Mouse (Mus musculus): ENCODE measurements around the gene Rfx5.
A peak's percentile ranks its signal among the peaks of the same experiment; 100 is the strongest.
"Not testable (repeated sequence)": the region's sequence is repeated elsewhere in the genome, so short reads cannot be mapped to it uniquely, and the experiment has no call there.

Gene Rfx5

DNA sequence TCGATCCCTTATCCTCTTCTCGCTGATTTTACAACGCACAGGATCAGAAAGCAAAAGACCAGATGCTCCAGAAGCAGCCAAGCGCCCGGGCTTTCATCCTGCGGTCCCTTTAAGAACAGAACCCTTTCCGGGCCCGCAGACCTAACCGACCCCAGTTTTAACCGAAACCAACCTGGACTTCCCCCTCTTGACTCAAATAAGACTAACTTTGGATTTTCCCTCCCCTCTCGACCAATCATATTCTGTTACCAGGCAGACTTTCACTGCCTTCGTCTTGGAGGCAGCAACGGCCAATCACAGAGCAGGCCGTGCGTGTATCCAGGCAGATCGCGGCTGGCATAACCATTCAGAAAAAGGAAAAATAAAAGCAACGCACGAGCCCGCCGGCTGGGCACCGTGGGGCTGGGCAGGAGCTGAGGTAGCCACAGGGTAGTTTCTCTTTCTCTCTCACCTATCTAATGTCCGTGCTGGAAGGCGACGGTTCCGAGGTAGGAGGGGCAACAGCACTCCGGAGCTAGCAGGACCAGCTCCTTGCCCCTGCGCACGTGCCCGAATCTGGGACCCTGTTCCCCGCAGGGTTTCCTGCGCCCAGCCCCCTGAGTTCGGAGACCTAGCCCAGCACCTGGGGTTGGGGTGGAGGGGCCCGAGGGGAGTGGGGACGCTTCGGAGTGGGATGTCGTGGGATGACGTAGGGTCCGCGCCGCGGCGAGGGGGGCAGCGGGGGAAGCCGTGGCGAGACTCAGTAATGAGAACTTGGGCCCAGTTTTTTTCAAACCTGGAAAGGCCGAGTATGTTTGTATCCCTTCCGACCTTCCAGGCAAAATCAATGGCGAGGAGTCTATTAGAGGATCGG, at the start of gene Rfx5:
TSS of gene Rfx5 (plus strand) at position 312 of the 853 bp plus-strand sequence.
- peak; percentile 87 to 90 for DNase-seq (ENCODE audit: low spot score in 2 of 2)

DNA sequence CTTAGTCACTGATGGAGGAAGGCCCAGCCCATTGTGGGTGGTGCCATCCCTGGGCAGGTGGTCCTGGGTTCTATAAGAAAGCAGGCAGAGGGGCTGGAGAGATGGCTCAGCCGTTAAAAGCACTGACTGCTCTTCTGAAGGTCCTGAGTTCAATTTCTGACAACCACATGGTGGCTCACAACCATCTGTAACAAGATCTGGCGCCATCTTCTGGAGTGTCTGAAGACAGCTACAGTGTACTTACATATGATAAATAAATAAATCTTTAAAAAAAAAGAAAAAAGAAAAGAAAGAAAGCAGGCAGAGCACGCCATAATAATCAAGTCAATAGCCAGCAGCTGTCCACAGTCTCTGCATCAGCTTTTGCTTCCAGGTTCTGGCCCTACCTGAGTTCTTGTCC, 49.1 kb upstream of the Rfx5 start:
- DNase-seq (ENCODE audit: low spot score in 2 of 2): not testable (repeated sequence)

DNA sequence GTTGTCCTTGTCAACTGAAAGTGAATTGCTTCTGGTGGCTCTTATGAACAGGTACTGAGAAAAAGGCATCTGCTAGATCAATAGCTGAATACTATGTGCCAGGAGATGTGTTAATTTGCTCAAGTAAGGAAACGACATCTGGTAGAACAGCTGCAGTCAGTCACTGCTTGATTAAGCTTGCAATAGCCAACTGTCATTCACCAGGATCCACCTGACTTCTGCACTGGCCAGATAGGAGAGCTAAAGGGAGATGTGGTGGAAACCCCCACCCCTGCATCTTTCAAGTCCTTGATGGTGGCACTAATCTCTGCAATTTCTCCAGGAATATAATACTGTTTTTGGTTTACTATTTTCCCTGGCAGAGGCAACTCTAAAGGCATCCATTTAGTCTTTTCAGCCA, 47.4 kb upstream of the Rfx5 start:
- no peak for DNase-seq (ENCODE audit: low spot score in 2 of 2)

DNA sequence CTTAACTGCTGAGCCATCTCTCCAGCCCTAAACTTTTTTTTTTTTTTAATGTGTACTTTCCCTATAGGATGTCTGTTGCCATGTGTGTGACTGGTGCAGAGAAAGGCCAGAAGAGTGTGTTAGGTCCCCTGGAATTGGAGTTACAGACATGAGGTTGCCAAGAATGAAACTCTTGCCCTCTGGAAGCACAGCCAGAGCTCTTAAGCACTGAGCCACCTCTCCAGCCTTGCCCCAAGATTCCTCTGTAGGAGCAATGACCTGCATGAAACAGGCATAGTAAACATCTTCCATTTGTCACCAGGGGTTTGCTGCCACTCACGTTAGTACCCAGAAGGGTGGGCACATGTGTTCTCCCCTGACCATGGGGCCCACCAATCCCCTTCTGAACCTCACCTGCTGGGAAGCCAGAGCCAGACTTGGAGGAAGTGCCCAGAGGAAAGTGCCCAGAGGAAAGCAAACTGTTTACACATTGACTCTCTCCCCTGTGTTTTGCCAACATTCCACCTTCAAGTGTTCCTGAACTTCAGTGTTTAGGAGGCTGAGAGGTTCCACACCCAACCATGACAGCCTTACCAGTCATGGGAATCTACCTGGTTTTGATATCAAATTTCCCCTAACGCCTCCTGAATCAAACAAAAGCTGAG, 42.7 kb upstream of the Rfx5 start:
- DNase-seq (ENCODE audit: low spot score in 2 of 2): no peak

DNA sequence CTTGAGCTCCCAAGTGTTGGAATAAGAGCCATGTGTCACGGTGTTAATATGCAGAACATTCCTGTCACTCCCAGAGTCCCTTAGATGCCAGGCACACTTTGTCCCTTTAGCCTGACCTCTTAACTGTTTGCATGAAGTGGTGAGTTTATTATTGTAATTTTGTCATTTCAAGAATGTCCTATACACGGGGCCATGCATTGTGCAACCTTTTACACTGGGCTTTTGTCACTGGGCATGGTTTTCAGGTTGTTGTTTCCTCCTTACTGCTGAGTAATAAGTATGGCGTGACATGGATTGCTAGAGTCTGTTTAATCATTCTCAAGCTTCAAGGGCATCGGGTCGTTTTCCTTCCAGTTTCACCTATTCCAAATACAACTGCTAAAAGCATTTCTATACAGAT, 40.1 kb upstream of the Rfx5 start:
- DNase-seq (ENCODE audit: low spot score in 2 of 2): no peak

DNA sequence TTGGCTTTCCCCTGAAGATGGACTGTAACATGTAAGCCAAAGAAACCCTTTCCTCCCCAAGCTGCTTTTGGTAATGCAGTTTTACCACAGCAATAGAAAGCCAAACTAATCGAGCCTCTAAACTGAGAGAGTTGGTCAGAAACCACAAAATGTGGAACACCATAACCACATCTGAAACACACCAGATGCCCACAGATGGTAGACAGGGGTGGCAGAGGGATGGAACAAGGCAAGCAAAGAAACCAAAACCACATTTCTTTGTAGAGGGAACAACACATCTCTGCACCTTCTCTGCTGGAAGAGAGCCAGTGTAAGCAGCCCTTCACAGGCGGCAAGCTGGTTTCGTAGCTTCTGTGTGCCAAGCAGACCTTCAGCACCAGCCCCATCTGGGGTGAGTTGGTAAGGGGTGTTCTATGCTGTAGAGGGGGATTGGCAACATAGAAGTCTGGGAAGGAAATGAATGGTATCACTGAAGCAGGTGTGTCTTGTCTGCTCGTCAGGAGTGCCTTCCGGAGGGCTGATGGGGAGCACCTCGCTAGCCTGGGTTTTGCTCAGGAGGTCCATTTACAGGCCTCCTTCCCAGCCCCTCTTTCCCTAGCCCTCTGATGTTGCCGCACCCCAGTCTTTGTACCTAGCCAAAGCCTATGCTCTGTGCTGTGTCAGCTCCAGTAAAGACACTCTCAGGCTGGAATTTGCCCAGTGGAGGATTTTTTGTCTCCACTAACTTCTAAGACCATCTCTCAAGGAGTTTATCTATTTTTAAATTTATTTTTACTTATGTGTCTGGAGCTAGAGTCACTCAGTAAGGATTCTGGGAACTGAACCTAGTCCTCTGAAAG, 37.8 kb upstream of the Rfx5 start:
- DNase-seq (ENCODE audit: low spot score in 2 of 2): no peak

DNA sequence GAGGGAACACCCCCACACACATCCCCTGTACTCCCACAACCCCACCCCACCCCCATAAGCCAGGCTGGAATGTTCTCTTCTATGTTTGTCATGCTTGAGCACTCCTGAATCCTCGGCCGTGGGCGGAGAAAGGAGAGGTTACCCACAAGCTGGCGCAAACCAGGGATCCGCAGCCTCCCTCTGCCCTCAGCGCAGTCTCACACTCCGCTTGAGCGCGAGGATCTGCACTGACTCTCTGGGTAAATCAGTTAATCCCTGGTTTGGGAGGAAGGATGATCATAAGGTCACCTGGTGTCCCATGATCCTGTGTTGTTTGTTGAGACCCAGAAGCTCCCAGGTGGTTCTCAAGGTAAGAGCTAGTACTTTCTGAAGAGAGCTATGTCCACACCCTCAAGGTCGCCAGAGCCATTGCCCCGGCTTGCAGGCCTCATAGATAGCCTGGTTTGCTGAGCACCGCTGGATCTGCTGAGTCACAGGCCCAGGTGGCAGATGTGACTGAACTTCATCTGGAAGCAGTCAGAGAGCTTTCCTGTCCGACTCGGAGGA, 36.0 kb upstream of the Rfx5 start:
- DNase-seq (ENCODE audit: low spot score in 2 of 2): no peak

DNA sequence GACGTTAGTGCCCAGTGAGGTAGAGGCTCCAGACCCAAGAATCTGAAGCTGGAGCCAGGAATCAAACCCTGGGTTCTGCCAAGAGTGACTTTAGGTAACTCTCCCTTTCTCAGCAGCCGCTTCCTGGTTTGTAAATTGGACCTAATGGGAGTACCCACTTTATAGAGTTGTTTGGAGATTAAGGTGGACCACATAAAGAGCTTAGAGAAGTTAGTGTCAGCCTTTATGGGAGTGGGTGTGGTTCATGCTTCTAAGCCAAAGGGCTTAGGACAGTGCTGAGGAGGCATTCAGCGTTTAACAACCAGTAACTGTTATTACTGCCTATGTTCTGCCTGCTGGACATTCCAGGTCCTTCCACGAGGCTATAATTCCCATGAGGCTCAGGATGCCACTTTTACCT, 35.0 kb upstream of the Rfx5 start:
- no peak for DNase-seq (ENCODE audit: low spot score in 2 of 2)

DNA sequence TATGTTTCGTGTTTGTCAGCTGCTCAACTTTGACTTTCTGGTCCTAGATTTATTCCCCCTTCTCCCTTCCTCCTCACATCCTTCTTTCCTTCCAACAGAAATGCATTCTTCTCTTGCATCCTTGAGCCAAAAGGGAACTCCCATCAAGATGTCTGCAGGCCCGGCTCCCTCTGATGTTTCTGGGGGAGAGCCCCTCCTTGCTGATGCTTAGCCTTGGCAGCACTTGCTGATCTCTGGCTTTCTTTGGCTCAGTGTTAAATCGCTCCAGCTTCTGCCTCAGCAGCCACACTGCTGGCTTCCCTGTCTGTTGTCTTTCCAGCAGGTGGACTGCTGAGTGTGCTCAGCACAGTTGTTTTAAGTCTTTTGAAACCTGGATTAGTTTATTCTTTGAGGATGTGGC, 32.8 kb upstream of the Rfx5 start:
- no peak for DNase-seq (ENCODE audit: low spot score in 2 of 2)

DNA sequence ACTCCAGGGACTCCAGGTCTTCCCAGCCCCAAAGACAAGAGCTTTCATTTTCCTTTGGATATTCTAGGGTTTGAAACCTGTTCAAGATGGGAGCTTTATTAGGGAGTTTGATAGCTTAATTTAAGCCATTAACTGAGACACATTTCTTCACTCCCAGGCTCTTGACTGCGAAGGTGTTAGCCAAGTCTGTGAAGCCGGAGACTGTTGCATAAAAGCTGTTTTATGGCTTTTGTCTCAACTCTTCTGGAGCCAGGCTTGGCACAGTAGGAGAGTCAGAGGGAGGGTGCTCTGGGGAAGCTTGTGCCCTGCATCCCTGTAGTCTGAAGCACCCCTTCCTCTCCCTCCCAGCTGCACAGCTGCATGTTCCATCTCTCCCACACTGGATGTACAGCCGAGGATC, 31.5 kb upstream of the Rfx5 start:
- DNase-seq (ENCODE audit: low spot score in 2 of 2): no peak

DNA sequence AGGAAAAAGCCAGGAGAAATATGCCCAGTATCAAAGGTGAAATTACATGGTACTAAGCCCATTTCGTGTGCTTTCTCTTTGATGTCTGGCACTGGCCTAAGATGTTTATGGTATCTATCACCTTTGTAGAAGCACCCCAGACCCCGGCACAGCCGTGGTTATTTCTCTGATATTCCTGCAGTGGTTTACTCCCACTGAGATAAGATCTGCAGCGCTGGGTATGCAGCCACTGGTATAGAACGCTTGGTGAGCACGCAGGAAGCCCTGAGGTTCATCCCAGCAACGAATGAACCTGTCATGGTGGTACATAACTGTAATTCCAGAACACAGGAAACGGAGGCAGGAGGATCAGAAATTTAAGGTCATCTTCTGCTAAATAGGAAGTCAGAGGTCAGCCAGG, 29.2 kb upstream of the Rfx5 start:
- DNase-seq (ENCODE audit: low spot score in 2 of 2): no peak

DNA sequence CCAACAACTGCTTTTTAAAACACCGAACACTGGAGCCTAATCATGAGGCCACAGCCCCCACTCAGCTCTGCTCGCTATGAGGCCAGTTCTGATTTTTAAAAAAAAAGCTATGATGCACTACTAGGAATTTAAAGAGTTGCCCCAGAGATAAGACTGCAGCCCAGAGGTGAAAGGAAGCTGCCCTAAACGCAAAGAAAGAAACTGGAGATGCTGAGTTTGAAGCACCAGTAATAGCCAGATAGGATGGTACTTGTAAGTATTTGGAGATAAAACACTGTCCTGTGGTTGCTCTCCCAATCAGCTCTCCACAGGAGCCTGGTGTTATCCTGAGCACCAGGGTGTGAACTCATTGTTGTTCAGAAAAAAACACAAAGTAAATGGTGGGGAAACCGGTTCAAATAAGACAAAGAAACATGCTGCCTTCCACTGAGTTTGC, 27.6 kb upstream of the Rfx5 start:
- DNase-seq (ENCODE audit: low spot score in 2 of 2): not testable (repeated sequence)

DNA sequence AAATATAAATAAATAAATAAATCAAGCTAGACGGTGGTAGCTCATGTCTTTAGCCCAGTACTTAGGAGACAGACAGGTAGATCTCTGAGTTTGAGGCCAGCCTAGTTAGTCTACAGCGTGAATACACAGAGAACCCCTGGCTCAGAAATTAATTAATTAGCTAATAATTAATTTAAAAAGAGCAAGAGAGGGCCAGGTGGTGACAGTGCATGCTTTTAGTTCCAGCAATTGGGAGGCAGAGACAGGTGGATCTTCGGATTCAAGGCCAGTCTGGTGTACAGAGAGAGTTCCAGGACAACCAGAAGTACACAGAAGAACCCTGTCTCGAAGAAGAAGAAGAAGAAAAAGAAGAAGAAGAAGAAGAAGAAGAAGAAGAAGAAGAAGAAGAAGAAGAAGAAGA, 24.9 kb upstream of the Rfx5 start:
- not testable (repeated sequence) for DNase-seq (ENCODE audit: low spot score in 2 of 2)

DNA sequence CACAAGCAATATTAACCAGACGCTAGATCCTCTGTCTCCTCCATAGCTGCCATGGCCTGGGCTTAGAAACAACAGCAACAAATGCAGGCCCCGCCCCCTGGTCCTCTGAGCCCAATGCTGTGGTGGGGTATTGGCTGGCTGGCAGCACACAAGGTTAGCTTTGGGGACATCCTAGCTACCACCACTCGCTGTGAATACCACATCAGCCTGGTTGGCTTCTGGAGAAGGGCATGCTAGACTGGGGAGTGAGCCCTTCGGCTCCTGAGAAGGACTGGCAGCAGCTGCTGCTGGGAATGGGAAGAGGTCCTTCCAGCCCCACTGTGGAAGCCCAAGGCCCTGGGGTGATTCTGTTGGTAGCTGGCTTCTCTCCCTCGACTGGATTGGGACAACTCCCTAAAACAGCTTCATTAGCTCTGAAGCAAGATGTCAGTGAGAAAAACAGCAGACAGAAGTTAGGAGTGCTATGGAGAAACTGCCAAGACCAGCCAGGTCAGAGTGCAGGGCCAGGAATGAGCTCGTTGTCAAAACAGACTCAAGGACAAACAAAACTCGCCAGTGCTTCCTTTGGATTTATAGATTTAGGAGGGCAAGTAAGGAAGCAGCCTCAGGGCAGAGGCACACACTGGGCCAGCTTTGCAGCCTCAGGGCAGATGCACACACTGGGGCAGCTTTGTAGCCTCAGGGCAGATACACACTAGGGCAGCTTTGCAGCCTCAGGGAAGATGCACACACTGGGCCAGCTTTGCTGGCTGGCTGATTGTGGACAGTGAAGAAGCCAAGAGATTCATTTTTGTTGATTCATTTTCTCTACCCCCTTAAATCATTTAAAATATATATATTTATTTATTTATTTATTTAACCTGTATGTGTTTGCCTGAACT, 23.2 kb upstream of the Rfx5 start:
- DNase-seq (ENCODE audit: low spot score in 2 of 2): not testable (repeated sequence)

DNA sequence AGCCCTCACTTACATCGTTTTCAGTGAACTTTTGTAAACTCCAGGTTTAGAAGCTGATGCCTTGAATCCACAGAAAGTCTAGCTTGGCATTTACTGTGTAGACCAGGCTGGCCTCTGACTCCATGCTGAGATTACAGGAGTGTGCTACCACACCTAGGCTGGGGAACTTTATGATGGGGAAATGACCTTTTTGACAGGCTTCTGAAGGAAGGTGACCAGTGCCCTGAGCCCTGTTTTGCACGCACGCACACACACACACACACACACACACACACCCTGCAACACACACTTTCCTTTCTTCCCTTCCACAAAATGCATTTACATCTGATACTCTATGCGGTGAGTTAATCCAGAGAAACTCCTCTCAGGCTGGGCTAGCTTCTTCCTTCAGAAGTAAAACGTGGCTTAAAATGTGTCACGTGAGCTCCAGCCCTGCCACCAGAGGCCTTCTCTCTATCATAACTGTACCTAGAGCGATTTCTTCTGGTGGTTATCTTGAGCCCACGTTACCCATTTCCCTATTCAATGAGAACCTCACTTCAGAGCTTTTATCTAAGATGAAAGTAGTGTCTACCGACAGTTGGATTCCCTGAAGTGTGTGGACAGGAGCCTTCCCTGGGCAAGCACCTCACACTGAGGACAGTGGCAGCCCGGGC, 22.3 kb upstream of the Rfx5 start:
- DNase-seq (ENCODE audit: low spot score in 2 of 2): not testable (repeated sequence)

DNA sequence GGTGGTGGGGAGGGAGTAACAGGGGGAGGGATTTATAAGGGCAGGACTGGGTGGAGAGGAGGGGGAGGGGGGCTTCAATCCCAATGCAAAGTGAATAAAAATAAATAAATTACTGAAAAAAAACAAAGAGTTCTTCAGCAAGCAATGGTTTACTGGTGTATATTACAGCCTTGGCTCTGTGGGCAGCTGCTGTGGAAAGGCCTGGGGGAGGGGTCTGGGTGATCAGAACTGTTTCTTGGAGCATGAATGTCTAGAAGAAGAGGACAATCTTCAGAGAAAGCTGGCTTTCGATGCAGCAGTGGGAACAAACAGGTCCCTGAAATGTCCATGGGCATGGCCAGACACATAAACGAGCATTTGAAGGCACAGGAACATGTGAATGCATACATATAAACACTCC, 21.6 kb upstream of the Rfx5 start:
- DNase-seq (ENCODE audit: low spot score in 2 of 2): not testable (repeated sequence)

DNA sequence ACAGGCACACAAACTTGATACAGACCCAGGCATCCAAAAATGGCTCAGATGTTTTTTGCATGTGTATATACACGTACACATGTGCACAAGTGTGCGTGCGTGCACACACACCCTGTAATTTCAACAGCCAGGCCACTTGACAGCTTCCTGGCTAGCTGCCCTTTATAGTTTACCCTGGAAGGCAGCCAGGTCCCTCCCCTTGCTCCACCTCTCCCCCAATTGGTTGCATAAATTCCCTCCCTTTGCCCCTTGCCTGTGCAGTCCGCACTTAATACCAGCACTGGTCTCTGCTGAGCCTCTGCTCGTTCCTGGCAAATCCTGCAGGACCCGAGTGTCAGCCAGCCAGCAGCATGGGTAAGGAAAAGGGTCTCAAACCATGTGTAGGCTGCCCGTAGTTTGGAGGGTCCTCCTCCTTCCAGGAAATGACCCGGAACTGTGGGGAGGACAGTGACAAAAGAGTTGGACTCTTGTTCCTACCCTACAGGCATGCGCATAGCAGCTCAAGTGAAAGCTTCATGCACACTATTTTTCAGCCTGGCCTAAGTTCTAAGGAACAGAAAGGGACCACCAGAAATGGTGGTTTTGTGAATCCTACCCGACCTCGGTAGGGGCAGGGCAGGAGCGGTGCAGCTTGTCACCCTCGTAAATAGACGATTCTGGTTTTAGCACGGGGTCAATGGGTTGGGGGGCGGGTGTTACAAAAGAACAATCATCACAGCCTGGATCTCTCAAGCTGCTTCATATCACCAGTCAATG, 20.9 kb upstream of the Rfx5 start, which contains the start of gene Selenbp1:
TSS of gene Selenbp1 (plus strand) at position 248 of the 756 bp plus-strand sequence.
- peak; percentile 35 to 65 for DNase-seq (ENCODE audit: low spot score in 2 of 2)

DNA sequence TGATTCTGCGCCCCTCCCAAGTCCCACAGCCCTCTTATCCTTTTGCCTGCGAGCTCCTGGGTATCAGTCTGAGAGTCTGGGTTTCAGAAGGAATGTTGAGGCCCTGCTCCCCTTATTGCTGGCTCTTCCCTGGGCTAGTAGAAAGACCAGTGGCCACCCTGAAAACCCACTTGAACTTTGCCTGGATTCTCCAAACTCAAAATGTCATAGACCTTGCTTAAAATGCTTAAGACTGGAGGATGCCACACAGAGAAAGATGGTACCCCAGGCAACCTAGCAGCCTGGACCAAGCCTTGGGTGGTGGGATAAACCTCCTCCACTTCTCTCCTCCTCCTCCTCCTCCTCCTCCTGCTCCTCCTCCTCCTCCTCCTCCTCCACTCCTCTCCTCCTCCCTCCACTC, 20.3 kb upstream of the Rfx5 start:
- not testable (repeated sequence) for DNase-seq (ENCODE audit: low spot score in 2 of 2)

DNA sequence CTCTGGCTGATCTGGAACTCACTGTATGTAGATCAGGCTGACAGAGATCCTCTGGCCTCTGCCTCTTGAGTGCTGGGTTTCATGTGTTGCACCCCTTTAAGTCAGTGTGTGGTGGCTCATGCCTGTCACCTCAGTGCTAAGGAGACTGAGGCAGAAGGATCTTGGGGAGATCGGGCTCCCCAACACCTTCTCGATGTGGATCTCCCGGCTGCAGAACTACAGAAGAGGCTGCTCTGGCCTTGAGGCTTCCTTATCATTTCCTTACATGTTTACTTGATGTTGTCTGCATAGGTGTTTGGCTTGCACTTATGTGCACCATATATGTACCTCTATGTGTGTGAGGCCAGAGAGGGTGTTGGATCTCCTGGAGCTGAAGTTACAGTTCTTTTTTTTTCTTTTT, 19.3 kb upstream of the Rfx5 start:
- not testable (repeated sequence) for DNase-seq (ENCODE audit: low spot score in 2 of 2)

DNA sequence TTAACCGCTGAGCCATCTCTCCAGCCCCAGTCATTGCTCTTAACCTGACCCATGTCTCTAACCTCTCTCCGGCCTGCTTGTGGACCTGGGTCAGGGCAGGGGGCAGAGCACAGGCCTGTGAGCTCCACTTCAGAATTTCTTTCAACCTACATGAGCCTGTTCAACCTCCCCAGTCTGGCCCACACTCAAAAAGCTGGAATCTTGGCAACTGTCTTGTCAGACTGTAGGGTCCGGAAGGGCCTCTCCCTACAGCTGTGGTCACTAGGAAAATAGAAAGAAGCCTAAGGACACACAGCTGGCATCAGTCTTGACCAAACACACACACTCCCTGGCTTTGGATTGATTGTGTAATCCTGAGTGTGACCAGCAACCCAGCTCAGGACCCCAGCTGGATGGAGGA, 18.5 kb upstream of the Rfx5 start:
- not testable (repeated sequence) for DNase-seq (ENCODE audit: low spot score in 2 of 2)
